Mouse (Mus musculus): Measurements from ENCODE around the gene Olfr67. TPM values are rescaled to one million over a fixed set of nuclear protein-coding genes. Genes with fewer than 3 reads are reported as not detected.

Gene Olfr67
- polyA plus RNA-seq (2014; fragmentation: Illumina TruSeq; extraction: RNeasy Lipid Tissue Mini Kit (QIAGEN cat#74804); ENCODE audit: low read depth, low replicate concordance): not detected

GRCm38 (mm10) chr7:103791721-103792120, at the start of gene Olfr67:
TSS of gene Olfr67 (minus strand) at chr7:103791821.

DNA sequence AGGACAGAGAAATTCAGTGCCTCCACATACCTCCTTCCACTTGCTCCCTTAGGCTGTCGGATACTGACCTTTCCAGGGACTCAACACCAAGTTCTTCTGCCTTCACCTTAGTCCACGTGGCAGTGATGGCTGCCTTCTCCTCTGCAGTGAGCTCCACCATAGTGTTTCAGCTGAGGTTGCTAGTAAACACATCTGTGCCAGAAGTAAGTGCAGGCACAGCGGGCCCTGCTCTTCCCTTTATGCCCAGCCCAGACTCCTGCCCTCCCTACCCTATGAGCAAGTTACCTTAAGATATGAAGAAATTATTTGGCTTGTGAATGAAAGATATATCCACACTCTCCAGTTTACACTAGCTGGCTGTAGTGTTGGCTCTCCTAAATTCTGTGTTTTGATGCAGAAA, 48.6 kb upstream of the Olfr67 start, which contains the start of gene Hbb-bh2:
TSS of gene Hbb-bh2 (minus strand) at position 253 of the 400 bp plus-strand sequence.

DNA sequence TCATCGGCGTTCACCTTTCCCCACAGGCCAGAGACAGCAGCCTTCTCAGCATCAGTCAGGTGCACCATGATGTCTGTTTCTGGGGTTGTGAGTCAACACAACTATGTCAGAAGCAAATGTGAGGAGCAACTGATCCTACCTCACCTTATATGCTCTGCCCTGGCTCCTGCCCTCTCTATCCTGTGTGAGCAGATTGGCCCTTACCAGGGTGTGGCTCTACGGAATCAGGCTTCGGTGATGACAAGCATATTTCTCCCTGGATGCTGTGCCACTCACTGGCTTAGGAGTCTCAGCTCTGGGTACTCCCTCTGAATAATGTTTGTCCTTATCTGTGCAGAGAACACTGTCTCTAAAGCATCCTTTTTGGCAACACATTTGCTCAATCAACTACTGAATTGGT, 36.2 kb upstream of the Olfr67 start, which contains the start of gene Hbb-bs:
TSS of gene Hbb-bs (minus strand) at position 289 of the 400 bp plus-strand sequence.

DNA sequence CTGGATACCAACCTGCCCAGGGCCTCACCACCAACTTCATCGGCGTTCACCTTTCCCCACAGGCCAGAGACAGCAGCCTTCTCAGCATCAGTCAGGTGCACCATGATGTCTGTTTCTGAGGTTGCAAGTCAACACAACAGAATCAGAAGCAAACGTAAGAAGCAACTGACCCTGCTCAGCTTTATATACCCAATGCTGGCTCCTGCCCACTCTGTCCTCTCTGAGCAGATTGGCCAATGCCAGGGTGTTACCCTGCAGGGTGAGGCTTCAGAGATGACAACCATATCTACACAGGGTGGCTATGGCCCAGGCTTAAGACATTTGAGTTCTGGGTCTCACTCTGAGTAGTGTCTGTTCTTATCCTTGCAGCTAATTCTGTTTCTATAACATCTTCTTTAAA, 22.1 kb upstream of the Olfr67 start, which contains the start of gene Hbb-bt:
TSS of gene Hbb-bt (minus strand) at position 231 of the 400 bp plus-strand sequence.

DNA sequence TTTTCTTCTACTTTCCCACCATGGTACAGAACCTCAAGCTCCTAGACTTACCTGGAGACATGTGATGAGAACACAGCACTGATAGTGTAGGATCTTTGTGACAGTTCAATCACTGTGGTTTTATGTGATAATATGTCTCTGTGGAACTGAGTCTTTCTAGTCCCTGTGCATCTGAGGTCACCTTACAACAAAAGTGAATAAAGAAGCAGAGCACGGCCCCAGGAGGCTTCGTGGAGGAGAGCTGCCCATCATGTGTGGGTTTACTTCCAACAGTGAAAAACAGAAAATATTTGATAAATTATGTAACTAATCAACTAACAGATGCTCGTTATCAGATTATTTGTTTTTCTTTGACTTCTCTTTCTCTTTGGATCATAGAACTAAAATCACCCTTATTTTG, 12.0 kb downstream of the Olfr67 start, which contains the start of gene Olfr68:
TSS of gene Olfr68 (minus strand) at position 101 of the 400 bp plus-strand sequence.

DNA sequence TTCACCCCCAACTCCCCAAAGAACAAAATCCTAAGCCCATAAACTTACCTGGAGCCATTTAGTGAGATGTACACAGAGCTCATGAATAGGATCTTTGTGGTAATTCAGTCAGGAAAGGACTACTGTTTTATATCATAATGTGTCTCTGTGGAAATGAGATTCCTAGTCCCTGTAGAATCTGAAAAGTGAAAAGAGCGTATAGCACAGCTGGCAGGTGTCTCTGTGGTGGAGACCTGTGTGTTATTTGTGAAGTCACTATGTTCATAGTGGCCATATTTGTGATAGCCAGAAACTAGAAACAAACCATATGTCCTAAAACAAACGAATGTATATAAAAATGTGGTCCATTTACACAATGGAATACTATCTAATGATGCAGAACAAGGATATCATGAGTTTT, 20.1 kb downstream of the Olfr67 start, which contains the start of gene Olfr69:
TSS of gene Olfr69 (minus strand) at position 101 of the 400 bp plus-strand sequence.

GRCm38 (mm10) chr7:103757233-103757632, 34.4 kb downstream of the Olfr67 start, which contains the start of gene Olfr630:
TSS of gene Olfr630 (minus strand) at chr7:103757333.

DNA sequence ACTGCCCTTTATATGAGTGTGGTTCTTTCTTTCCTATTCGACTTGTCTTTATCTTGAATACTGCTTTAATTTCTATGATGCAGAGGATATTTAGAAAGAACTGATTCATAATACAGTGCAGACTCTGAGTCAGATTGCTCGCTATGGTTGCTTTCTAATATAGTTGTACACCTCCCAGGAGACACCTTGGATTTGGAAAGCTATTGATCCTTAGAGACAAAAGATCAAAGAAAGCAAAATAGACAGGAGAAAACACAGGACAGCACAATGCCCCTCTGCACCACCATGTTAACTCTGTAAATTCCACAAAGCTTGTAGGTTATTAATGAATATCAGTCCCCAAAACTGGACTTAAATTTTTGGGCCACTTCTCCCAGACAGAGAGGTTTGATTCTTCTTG, 46.8 kb downstream of the Olfr67 start, which contains the start of gene Olfr629:
TSS of gene Olfr629 (minus strand) at position 101 of the 400 bp plus-strand sequence.

Other genes starting within 250 kb of the Olfr67 start
- not detected for gene Olfr612, start 249.1 kb downstream of the Olfr67 start, polyA plus RNA-seq (2014; fragmentation: Illumina TruSeq; extraction: RNeasy Lipid Tissue Mini Kit (QIAGEN cat#74804); ENCODE audit: low read depth, low replicate concordance)
- gene Olfr613, start 243.7 kb downstream of the Olfr67 start, polyA plus RNA-seq (2014; fragmentation: Illumina TruSeq; extraction: RNeasy Lipid Tissue Mini Kit (QIAGEN cat#74804); ENCODE audit: low read depth, low replicate concordance): not detected
- not detected for gene Olfr615, start 235.7 kb downstream of the Olfr67 start, polyA plus RNA-seq (2014; fragmentation: Illumina TruSeq; extraction: RNeasy Lipid Tissue Mini Kit (QIAGEN cat#74804); ENCODE audit: low read depth, low replicate concordance)
- not detected for gene Olfr616, start 222.7 kb downstream of the Olfr67 start, polyA plus RNA-seq (2014; fragmentation: Illumina TruSeq; extraction: RNeasy Lipid Tissue Mini Kit (QIAGEN cat#74804); ENCODE audit: low read depth, low replicate concordance)
- gene Olfr617, start 218.8 kb downstream of the Olfr67 start, polyA plus RNA-seq (2014; fragmentation: Illumina TruSeq; extraction: RNeasy Lipid Tissue Mini Kit (QIAGEN cat#74804); ENCODE audit: low read depth, low replicate concordance): not detected
- gene Olfr618, start 201.7 kb downstream of the Olfr67 start, polyA plus RNA-seq (2014; fragmentation: Illumina TruSeq; extraction: RNeasy Lipid Tissue Mini Kit (QIAGEN cat#74804); ENCODE audit: low read depth, low replicate concordance): not detected
- gene Olfr619, start 191.2 kb downstream of the Olfr67 start, polyA plus RNA-seq (2014; fragmentation: Illumina TruSeq; extraction: RNeasy Lipid Tissue Mini Kit (QIAGEN cat#74804); ENCODE audit: low read depth, low replicate concordance): not detected
- gene Olfr620, start 179.3 kb downstream of the Olfr67 start, polyA plus RNA-seq (2014; fragmentation: Illumina TruSeq; extraction: RNeasy Lipid Tissue Mini Kit (QIAGEN cat#74804); ENCODE audit: low read depth, low replicate concordance): not detected
- gene Olfr622, start 149.1 kb downstream of the Olfr67 start, polyA plus RNA-seq (2014; fragmentation: Illumina TruSeq; extraction: RNeasy Lipid Tissue Mini Kit (QIAGEN cat#74804); ENCODE audit: low read depth, low replicate concordance): not detected
- gene Olfr623, start 128.1 kb downstream of the Olfr67 start, polyA plus RNA-seq (2014; fragmentation: Illumina TruSeq; extraction: RNeasy Lipid Tissue Mini Kit (QIAGEN cat#74804); ENCODE audit: low read depth, low replicate concordance): not detected
- 0.11 TPM for gene Olfr624, start 120.6 kb downstream of the Olfr67 start, polyA plus RNA-seq (2014; fragmentation: Illumina TruSeq; extraction: RNeasy Lipid Tissue Mini Kit (QIAGEN cat#74804); ENCODE audit: low read depth, low replicate concordance)
- not detected for gene Olfr625-ps1, start 109.1 kb downstream of the Olfr67 start, polyA plus RNA-seq (2014; fragmentation: Illumina TruSeq; extraction: RNeasy Lipid Tissue Mini Kit (QIAGEN cat#74804); ENCODE audit: low read depth, low replicate concordance)
- not detected for gene Olfr243, start 77.2 kb downstream of the Olfr67 start, polyA plus RNA-seq (2014; fragmentation: Illumina TruSeq; extraction: RNeasy Lipid Tissue Mini Kit (QIAGEN cat#74804); ENCODE audit: low read depth, low replicate concordance)
- not detected for gene Olfr628, start 61.4 kb downstream of the Olfr67 start, polyA plus RNA-seq (2014; fragmentation: Illumina TruSeq; extraction: RNeasy Lipid Tissue Mini Kit (QIAGEN cat#74804); ENCODE audit: low read depth, low replicate concordance)
- gene Olfr629, start 46.9 kb downstream of the Olfr67 start, polyA plus RNA-seq (2014; fragmentation: Illumina TruSeq; extraction: RNeasy Lipid Tissue Mini Kit (QIAGEN cat#74804); ENCODE audit: low read depth, low replicate concordance): not detected
- gene Olfr630, start 34.5 kb downstream of the Olfr67 start, polyA plus RNA-seq (2014; fragmentation: Illumina TruSeq; extraction: RNeasy Lipid Tissue Mini Kit (QIAGEN cat#74804); ENCODE audit: low read depth, low replicate concordance): not detected
- not detected for gene Olfr69, start 20.2 kb downstream of the Olfr67 start, polyA plus RNA-seq (2014; fragmentation: Illumina TruSeq; extraction: RNeasy Lipid Tissue Mini Kit (QIAGEN cat#74804); ENCODE audit: low read depth, low replicate concordance)
- not detected for gene Olfr68, start 12.1 kb downstream of the Olfr67 start, polyA plus RNA-seq (2014; fragmentation: Illumina TruSeq; extraction: RNeasy Lipid Tissue Mini Kit (QIAGEN cat#74804); ENCODE audit: low read depth, low replicate concordance)
- gene Hbb-bt, start 22.2 kb upstream of the Olfr67 start, polyA plus RNA-seq (2014; fragmentation: Illumina TruSeq; extraction: RNeasy Lipid Tissue Mini Kit (QIAGEN cat#74804); ENCODE audit: low read depth, low replicate concordance): 353 TPM
- 2,394 TPM for gene Hbb-bs, start 36.3 kb upstream of the Olfr67 start, polyA plus RNA-seq (2014; fragmentation: Illumina TruSeq; extraction: RNeasy Lipid Tissue Mini Kit (QIAGEN cat#74804); ENCODE audit: low read depth, low replicate concordance)
- not detected for gene Hbb-bh2, start 48.7 kb upstream of the Olfr67 start, polyA plus RNA-seq (2014; fragmentation: Illumina TruSeq; extraction: RNeasy Lipid Tissue Mini Kit (QIAGEN cat#74804); ENCODE audit: low read depth, low replicate concordance)
- not detected for gene Hbb-bh1, start 51.3 kb upstream of the Olfr67 start, polyA plus RNA-seq (2014; fragmentation: Illumina TruSeq; extraction: RNeasy Lipid Tissue Mini Kit (QIAGEN cat#74804); ENCODE audit: low read depth, low replicate concordance)
- gene Hbb-y, start 61.4 kb upstream of the Olfr67 start, polyA plus RNA-seq (2014; fragmentation: Illumina TruSeq; extraction: RNeasy Lipid Tissue Mini Kit (QIAGEN cat#74804); ENCODE audit: low read depth, low replicate concordance): not detected
- gene Olfr66, start 94.4 kb upstream of the Olfr67 start, polyA plus RNA-seq (2014; fragmentation: Illumina TruSeq; extraction: RNeasy Lipid Tissue Mini Kit (QIAGEN cat#74804); ENCODE audit: low read depth, low replicate concordance): not detected
- not detected for gene Olfr64, start 102.7 kb upstream of the Olfr67 start, polyA plus RNA-seq (2014; fragmentation: Illumina TruSeq; extraction: RNeasy Lipid Tissue Mini Kit (QIAGEN cat#74804); ENCODE audit: low read depth, low replicate concordance)
- gene Olfr65, start 111.7 kb upstream of the Olfr67 start, polyA plus RNA-seq (2014; fragmentation: Illumina TruSeq; extraction: RNeasy Lipid Tissue Mini Kit (QIAGEN cat#74804); ENCODE audit: low read depth, low replicate concordance): not detected
- gene Olfr631, start 137.0 kb upstream of the Olfr67 start, polyA plus RNA-seq (2014; fragmentation: Illumina TruSeq; extraction: RNeasy Lipid Tissue Mini Kit (QIAGEN cat#74804); ENCODE audit: low read depth, low replicate concordance): not detected
- not detected for gene Olfr632, start 142.5 kb upstream of the Olfr67 start, polyA plus RNA-seq (2014; fragmentation: Illumina TruSeq; extraction: RNeasy Lipid Tissue Mini Kit (QIAGEN cat#74804); ENCODE audit: low read depth, low replicate concordance)
- gene Olfr633, start 152.6 kb upstream of the Olfr67 start, polyA plus RNA-seq (2014; fragmentation: Illumina TruSeq; extraction: RNeasy Lipid Tissue Mini Kit (QIAGEN cat#74804); ENCODE audit: low read depth, low replicate concordance): not detected
- gene Olfr635, start 179.3 kb upstream of the Olfr67 start, polyA plus RNA-seq (2014; fragmentation: Illumina TruSeq; extraction: RNeasy Lipid Tissue Mini Kit (QIAGEN cat#74804); ENCODE audit: low read depth, low replicate concordance): not detected
- gene Olfr638, start 206.9 kb upstream of the Olfr67 start, polyA plus RNA-seq (2014; fragmentation: Illumina TruSeq; extraction: RNeasy Lipid Tissue Mini Kit (QIAGEN cat#74804); ENCODE audit: low read depth, low replicate concordance): not detected
- not detected for gene Olfr639, start 225.5 kb upstream of the Olfr67 start, polyA plus RNA-seq (2014; fragmentation: Illumina TruSeq; extraction: RNeasy Lipid Tissue Mini Kit (QIAGEN cat#74804); ENCODE audit: low read depth, low replicate concordance)
- not detected for gene Olfr640, start 233.8 kb upstream of the Olfr67 start, polyA plus RNA-seq (2014; fragmentation: Illumina TruSeq; extraction: RNeasy Lipid Tissue Mini Kit (QIAGEN cat#74804); ENCODE audit: low read depth, low replicate concordance)
- not detected for gene Olfr641, start 243.6 kb upstream of the Olfr67 start, polyA plus RNA-seq (2014; fragmentation: Illumina TruSeq; extraction: RNeasy Lipid Tissue Mini Kit (QIAGEN cat#74804); ENCODE audit: low read depth, low replicate concordance)